Mouse (Mus musculus) macrophage (primary cell): ENCODE results near the gene Rufy4. TPM values are rescaled to one million over a fixed set of nuclear protein-coding genes. Genes with fewer than 3 reads are reported as not detected.

Experiments
- H3K27ac ChIP-seq: fragments of 350-480 bp; formaldehyde crosslinking; 2 replicates; pipeline ENCODE4 v1.9.0; 2021
- H3K36me3 ChIP-seq: fragments of 350-480 bp; formaldehyde crosslinking; 2 replicates; pipeline ENCODE4 v1.9.0; 2021; ENCODE audit errors: inconsistent target
- H3K4me3 ChIP-seq: fragments of 350-480 bp; formaldehyde crosslinking; 2 replicates; pipeline ENCODE4 v1.9.0; 2021; ENCODE audit errors: inconsistent target
- H3K79me2 ChIP-seq: fragments of 350-480 bp; formaldehyde crosslinking; 2 replicates; pipeline ENCODE4 v1.9.0; 2021; ENCODE audit errors: inconsistent target
- WGBS: methylation state at CpG from one replicate; pipeline ENCODE4 v1.1.7; 2026; ENCODE audit warnings: inconsistent platforms; ENCODE audit not compliant: missing documents; 5-methylcytosine and 5-hydroxymethylcytosine counted together
- polyA plus RNA-seq: library from polyadenylated mRNA; stranded (reverse); fragments of 250-400 nt; gene quantifications from 3 replicates; pipeline ENCODE4 v1.2.4, GENCODE M21; 2018; ENCODE audit warnings: inconsistent platforms
- total RNA-seq, 78 experiments: library from RNA; depleted of rRNA; stranded (reverse); fragments of 250-400 nt; gene quantifications; 1 replicate in 9 of 78; 2 replicates in 24 of 78; 3 replicates in 43 of 78; 4 replicates in 2 of 78; pipeline ENCODE4 v1.2.4; 2018; ENCODE audit warnings: inconsistent platforms in 56 of 78

The Rufy4 gene
- total RNA-seq (2018; cell fraction: chromatin; rRNA removed): not detected
- under 1 TPM in 1 of 26 experiments, not detected in 25; 0.09 TPM for total RNA-seq (2018; cell fraction: cytosol; rRNA removed)
- total RNA-seq (2018; cell fraction: nucleus; rRNA removed): not detected
- polyA plus RNA-seq: not detected in 3 replicates

DNA sequence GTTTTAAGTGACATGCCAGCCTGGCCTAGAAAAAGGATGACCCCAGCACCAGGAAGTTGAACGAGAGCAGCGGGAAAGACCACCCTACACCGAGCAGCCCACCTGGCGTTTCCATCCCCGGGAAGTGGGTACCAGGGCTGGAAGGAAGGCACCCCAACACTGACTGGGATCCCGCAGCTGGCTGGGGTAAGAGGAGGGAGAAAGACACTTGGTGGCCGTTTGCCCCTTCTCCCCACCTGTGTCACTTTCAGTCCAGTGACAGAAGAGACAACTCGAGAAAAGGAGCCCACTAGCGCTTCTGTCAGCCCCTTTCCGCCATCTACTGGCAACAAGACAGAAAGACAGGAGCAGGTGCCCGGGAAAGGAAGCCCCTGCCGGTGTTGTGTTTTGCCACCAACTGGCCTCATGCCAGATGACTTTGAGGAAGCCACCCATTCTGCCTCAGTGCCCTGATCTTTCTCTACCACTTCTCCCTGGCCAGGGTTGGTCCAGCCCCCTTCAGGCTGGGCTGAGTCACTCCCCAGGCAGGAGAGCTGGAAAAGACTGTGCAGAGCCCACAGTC is at the start of gene Rufy4:
TSS of gene Rufy4 (plus strand) at position 551 of the 562 bp plus-strand sequence.
- no peak within 1 kb of the TSS for H3K27ac ChIP-seq
- H3K4me3 ChIP-seq: no peak within 1 kb of the TSS; the same call in 1 of the 2 replicates
- WGBS: 0% methylated on average over 11 of the region's 12 CpGs
- H3K79me2 ChIP-seq: no peaks in the 10 kb centered on the region
- H3K36me3 ChIP-seq: no peaks in the 10 kb centered on the region

- Histone ChIP-seq H3K27ac (no peak overlapping the region), H3K4me3 (no peak overlapping the region), H3K79me2 (no peaks in the 10 kb centered on the region), H3K36me3 (no peaks in the 10 kb centered on the region)
- WGBS: 97% methylated on average over 4 of the region's 4 CpGs
These were observed 49.1 kb upstream of the Rufy4 start for GRCm38 (mm10) chr1:74076230-74076629.

- Histone ChIP-seq H3K27ac (no peak overlapping the region), H3K79me2 (no peaks in the 10 kb centered on the region), H3K36me3 (no peaks in the 10 kb centered on the region), H3K4me3 (no peak overlapping the region)
- 0% methylated on average over 2 of the region's 2 CpGs for WGBS
These were observed 48.0 kb upstream of the Rufy4 start for GRCm38 (mm10) chr1:74077353-74077752.

GRCm38 (mm10) chr1:74081573-74081989 is 43.8 kb upstream of the Rufy4 start:
- 9% methylated on average over 2 of the region's 2 CpGs for WGBS
- Histone ChIP-seq H3K27ac (no peak overlapping the region), H3K36me3 (no peaks in the 10 kb centered on the region), H3K4me3 (no peak overlapping the region), H3K79me2 (no peaks in the 10 kb centered on the region)

DNA sequence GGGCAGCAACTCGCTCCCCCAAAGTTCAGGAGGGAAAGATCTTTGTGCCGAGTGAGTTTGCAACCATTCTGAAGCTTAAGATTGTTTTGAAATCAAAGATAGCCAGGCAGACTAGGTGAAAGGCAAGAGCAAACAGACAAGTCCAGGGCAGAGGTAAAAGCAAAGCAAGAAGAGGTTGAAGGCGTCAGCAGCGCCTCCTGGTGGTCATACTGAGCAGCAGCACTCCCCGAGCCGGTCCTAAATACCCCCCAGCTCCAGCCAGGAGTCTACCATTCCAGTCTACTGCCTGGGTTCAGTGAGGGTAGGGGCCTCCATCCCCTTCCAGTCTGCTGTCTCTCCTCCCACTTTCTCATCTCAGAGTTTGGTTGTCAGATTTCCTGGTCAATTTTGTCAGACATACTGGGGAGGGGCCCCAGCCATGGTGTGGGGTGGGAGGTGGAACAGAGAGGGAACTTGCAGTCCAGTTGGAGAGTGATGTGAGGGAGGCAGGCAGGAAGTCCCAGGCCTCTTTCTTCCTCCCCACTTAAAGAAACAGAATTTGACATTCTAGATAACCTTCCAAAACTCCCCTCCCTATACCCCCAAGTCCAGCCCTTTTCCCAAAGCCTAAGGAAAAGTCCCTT is 42.4 kb upstream of the Rufy4 start:
- Histone ChIP-seq H3K4me3 (no peak overlapping the region), H3K27ac (no peak overlapping the region), H3K36me3 (no peaks in the 10 kb centered on the region), H3K79me2 (no peaks in the 10 kb centered on the region)
- WGBS: 22% methylated on average over 6 of the region's 6 CpGs

DNA sequence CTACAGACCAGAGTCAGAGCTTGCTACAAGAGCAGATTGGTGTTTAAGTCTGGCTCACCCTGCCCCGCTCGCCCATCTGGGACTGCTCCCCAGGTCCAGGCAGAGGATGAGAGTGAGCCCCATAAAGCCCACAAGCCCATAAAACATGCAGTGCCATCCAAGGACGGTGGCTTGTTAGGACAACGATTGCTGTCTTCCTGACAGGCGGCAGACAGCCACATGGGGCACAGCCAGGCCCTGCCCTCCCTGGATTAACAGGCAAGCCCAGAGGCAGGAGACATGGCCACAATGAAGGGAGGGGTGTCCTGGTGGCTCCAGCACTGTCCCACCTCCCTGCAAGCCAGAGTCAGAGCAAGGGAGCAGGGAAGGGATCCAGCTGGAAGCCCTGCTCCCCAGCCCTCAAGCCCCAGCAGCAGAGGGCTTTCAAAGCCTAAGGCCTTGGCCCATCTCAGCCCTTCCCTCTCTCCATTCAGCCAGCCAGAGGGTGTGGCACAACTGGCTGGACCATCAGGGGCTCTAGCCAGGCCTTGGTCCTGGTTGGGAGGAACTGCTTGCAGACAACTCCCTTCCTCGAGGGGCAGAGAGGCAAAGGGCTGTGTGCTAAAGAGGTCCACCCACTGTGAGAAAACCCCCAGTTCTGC is 41.2 kb upstream of the Rufy4 start:
- Histone ChIP-seq H3K27ac (no peak overlapping the region), H3K4me3 (no peak overlapping the region), H3K79me2 (no peaks in the 10 kb centered on the region), H3K36me3 (no peaks in the 10 kb centered on the region)
- WGBS: 72% methylated on average over 6 of the region's 6 CpGs

DNA sequence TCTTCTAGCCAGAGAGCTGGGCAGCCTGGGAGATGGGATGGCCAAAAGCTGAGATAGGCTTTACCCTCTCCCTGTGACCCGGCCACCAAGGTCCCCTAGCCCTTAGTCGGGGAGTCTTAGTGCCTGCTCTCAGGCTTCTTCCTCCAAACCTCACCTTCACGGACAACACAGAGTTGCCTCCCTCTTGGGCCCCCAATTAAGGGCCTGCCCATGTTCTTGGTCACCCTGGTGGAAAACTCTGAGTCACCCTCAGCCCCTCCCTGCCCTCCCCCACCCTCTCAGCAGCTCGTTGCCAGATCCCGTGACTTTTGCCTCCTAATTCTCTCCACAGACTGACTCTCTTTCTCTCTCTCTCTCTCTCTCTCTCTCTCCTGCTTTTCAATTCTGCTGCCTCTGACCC is 40.6 kb upstream of the Rufy4 start:
- no peaks in the 10 kb centered on the region for H3K79me2 ChIP-seq
- no peak overlapping the region for H3K27ac ChIP-seq
- H3K36me3 ChIP-seq: no peaks in the 10 kb centered on the region
- WGBS: 62% methylated on average over 5 of the region's 5 CpGs
- no peak overlapping the region for H3K4me3 ChIP-seq

- Histone ChIP-seq H3K27ac (no peak overlapping the region), H3K79me2 (no peaks in the 10 kb centered on the region), H3K36me3 (no peaks in the 10 kb centered on the region), H3K4me3 (no peak overlapping the region)
- WGBS: 74% methylated on average over 7 of the region's 7 CpGs
These were observed 39.8 kb upstream of the Rufy4 start for GRCm38 (mm10) chr1:74085566-74085965.

- H3K4me3 ChIP-seq: no peak overlapping the region
- H3K79me2 ChIP-seq: no peaks in the 10 kb centered on the region
- no peaks in the 10 kb centered on the region for H3K36me3 ChIP-seq
- WGBS: 85% methylated on average over 1 of the region's 1 CpGs
- no peak overlapping the region for H3K27ac ChIP-seq
These were observed 36.8 kb upstream of the Rufy4 start for GRCm38 (mm10) chr1:74088569-74088968.

DNA sequence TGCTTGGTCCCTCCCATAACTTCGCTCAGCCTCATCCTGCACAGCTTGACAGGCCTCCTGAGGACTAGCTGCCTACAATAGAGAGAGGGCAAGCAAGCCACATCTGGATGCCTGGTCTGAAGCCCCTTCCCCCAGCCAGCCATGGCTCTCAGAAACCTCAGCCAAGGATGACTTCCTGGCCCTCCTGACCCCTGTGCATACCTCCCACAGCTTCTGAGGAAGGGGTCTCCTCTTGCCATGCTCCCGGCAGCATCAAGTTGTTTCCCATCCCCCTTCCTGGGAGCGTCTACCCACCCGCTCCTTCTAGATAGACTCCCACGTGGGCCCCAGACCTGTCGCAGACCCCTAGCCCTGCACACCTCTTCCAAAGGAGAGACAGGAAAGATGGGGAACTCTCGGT is 35.0 kb upstream of the Rufy4 start:
- Histone ChIP-seq H3K27ac (no peak overlapping the region), H3K4me3 (no peak overlapping the region), H3K36me3 (no peaks in the 10 kb centered on the region), H3K79me2 (no peaks in the 10 kb centered on the region)
- 92% methylated on average over 7 of the region's 7 CpGs for WGBS

DNA sequence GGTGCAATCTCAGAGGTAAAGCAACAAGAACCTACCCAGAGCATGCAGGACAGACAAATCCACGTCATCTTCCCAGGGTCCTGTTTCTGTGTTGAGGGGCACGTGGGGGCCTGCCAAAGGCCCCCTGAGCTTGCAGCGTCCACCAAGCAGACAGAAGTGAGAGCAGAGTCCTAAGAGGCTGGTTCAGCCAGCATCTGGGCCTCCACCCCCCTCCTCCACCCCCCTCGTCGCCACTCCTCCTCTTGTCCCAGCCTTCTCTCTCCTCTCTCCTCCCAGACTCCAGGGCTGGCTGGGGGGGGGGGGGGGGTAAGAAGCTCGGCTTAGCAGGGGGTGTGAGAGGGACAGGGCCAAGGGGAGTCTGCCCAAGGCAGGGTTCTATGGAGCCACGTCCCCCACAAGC is 34.2 kb upstream of the Rufy4 start:
- H3K27ac ChIP-seq: no peak overlapping the region
- 82% methylated on average over 7 of the region's 7 CpGs for WGBS
- no peaks in the 10 kb centered on the region for H3K36me3 ChIP-seq
- no peak overlapping the region for H3K4me3 ChIP-seq
- no peaks in the 10 kb centered on the region for H3K79me2 ChIP-seq

- Histone ChIP-seq H3K4me3 (no peak overlapping the region), H3K36me3 (no peaks in the 10 kb centered on the region), H3K79me2 (no peaks in the 10 kb centered on the region), H3K27ac (no peak overlapping the region)
- WGBS: 54% methylated on average over 6 of the region's 6 CpGs
These were observed 33.6 kb upstream of the Rufy4 start for GRCm38 (mm10) chr1:74091611-74092224.

DNA sequence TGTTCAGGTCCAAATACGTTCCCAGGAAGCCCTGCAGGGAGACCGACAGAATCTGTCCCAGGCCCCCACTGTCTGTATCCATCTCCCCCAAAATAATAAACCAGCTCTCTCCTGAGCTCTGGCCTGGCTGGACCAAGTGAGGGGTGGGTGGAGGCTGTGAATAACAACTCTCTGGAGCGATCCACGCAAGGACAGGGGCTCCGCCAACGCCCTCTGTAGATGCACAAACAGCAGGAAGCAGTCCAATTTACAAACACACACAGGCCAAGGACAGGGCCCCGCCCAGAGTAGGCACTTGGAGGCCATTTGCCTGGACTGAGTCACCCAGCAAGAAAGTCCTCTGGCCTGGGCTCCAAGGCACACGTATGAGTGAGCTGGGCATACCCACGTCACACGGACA is 33.1 kb upstream of the Rufy4 start:
- WGBS: 84% methylated on average over 10 of the region's 10 CpGs

DNA sequence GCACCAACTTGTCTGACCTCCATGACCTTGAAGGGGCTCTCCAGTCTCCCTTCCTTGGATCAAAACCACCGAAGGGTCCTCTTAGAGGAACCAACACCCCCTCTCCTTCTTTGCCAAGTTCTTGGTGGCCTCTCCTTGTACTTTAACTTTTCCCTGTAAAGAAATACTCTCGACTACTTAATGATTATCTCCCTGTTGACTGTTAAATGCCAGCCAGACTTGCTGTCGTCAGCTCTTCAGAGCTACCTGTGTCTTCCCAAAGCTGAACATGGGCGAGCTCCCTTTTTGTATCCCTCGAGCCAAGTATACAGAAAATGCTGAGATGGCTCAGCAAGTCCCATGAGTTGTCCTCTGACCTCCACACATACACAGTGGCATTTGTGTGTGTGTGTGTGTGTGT is 31.9 kb upstream of the Rufy4 start:
- 89% methylated on average over 5 of the region's 5 CpGs for WGBS

More for the DNA sequence above, 33.1 kb upstream of the Rufy4 start:
- Histone ChIP-seq H3K36me3 (no peaks in the 10 kb centered on the region), H3K4me3 (no peak overlapping the region), H3K27ac (no peak overlapping the region), H3K79me2 (no peaks in the 10 kb centered on the region)

More for the DNA sequence above, 31.9 kb upstream of the Rufy4 start:
- Histone ChIP-seq H3K27ac (no peak overlapping the region), H3K79me2 (no peaks in the 10 kb centered on the region), H3K36me3 (no peaks in the 10 kb centered on the region), H3K4me3 (no peak overlapping the region)
